Mouse (Mus musculus) bone marrow, adult 2 months (tissue): ENCODE measurements at regions not wholly inside any gene's neighbourhood (a gene's known extent, or its start where the extent isn't known, plus 50 kb on each side); places are given as distances from the start of the nearest gene placed in this dataset.

Experiments used
- CTCF ChIP-seq: fragments of 200-500 bp; IDR thresholded peaks from 2 replicates; pipeline ENCODE4 v1.5.1; 2011; ENCODE audit warnings: low read length, control low read depth; ENCODE audit not compliant: control insufficient read depth, insufficient read depth
- POLR2A ChIP-seq: fragments of 200-500 bp; IDR thresholded peaks from 2 replicates; pipeline ENCODE4 v1.6.1; 2011; ENCODE audit warnings: low read depth, mild to moderate bottlenecking, control low read depth, low read length, borderline replicate concordance; ENCODE audit not compliant: control insufficient read depth

DNA sequence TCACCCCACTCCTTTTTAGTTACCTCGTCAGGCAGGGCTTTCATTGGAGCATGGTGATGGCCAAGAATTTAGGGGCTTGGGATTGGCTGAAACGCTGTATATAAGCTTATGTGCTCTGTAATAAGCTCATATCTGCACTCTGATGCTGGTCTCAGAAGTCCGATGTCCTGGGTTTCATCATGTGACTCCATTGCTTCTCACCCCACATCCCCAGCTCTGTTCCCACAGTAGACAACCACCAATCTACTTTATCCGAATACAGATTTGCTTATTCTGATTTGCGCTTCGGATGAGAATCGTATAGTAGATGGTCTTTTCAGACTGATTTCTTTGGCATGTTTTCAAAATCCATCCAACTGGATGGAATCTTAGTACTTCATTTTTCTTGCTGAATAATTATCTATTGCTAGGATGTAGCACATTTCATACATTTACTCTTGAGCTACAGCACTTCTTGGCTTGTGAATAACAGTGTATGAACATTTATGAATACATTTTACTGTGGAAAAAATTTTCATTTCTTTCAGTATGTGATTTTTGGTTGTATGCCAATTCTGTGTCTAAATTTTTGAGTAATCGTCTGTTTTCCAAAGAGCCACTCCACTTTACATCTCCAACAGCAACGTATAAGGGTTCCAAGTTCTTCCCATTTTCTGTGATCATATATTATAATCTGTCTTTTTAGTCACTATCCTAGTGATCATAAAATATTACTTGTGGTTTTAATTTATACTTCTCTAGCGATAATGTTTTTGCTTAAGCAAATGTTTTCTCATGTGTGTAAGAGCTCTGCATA lies 185.7 kb downstream of the Hace1 start:
- TF ChIP-seq POLR2A (no peak), CTCF (no peak)
